Mouse (Mus musculus) urinary bladder, postnatal 10 days (tissue): ENCODE results near the gene Coro1b.
A peak's percentile ranks its signal among the peaks of the same experiment; 100 is the strongest.

Source experiments
- DNase-seq: peaks from one replicate; pipeline ENCODE4 v3.0.0; 2022; ENCODE audit warnings: low spot score

The Coro1b gene

GRCm38 (mm10) chr19:4159049-4159448, 10.6 kb downstream of the Coro1b start:
- DNase-seq: no peak

- DNase-seq: peak; percentile 92
These were observed 14.5 kb downstream of the Coro1b start, which contains the start of gene Rps6kb2 for GRCm38 (mm10) chr19:4162646-4163542. Gene Rps6kb2, minus strand, starts transcription at chr19:4163354.

- no peak for DNase-seq
These were observed 15.1 kb downstream of the Coro1b start for GRCm38 (mm10) chr19:4163543-4163887.

- DNase-seq: no peak
These were observed 15.7 kb downstream of the Coro1b start for GRCm38 (mm10) chr19:4164100-4164499.

- no peak for DNase-seq
These were observed 16.3 kb downstream of the Coro1b start for GRCm38 (mm10) chr19:4164721-4165120.

- DNase-seq: no peak
These were observed 18.5 kb downstream of the Coro1b start for GRCm38 (mm10) chr19:4166678-4167476.

- DNase-seq: peak; percentile 98
These were observed 21.0 kb downstream of the Coro1b start for GRCm38 (mm10) chr19:4169378-4169784.

- no peak for DNase-seq
These were observed 21.4 kb downstream of the Coro1b start for GRCm38 (mm10) chr19:4169810-4170209.

GRCm38 (mm10) chr19:4170723-4171392, 22.4 kb downstream of the Coro1b start:
- no peak for DNase-seq

GRCm38 (mm10) chr19:4171393-4172290, 23.2 kb downstream of the Coro1b start:
- DNase-seq: no peak

- no peak for DNase-seq
These were observed 24.5 kb downstream of the Coro1b start for GRCm38 (mm10) chr19:4172925-4173324.

GRCm38 (mm10) chr19:4175368-4175947, 27.0 kb downstream of the Coro1b start, which contains the start of gene Carns1:
Gene Carns1, minus strand, starts transcription at chr19:4175479.
- no peak for DNase-seq

- no peak for DNase-seq
These were observed 32.0 kb downstream of the Coro1b start for GRCm38 (mm10) chr19:4180411-4180810.

GRCm38 (mm10) chr19:4181892-4182291, 33.5 kb downstream of the Coro1b start:
- DNase-seq: no peak

- DNase-seq: no peak
These were observed 35.3 kb downstream of the Coro1b start for GRCm38 (mm10) chr19:4183689-4184088.

GRCm38 (mm10) chr19:4184976-4185975, 36.9 kb downstream of the Coro1b start:
- no peak for DNase-seq

GRCm38 (mm10) chr19:4187303-4187702, 38.9 kb downstream of the Coro1b start:
- DNase-seq: no peak

- DNase-seq: no peak
These were observed 40.7 kb downstream of the Coro1b start for GRCm38 (mm10) chr19:4189051-4189620.

GRCm38 (mm10) chr19:4190831-4191334, 42.5 kb downstream of the Coro1b start, which contains the start of gene Tbc1d10c:
Gene Tbc1d10c, minus strand, starts transcription at chr19:4191284.
- no peak for DNase-seq
